Mouse (Mus musculus) c-Kit-positive CD71-positive TER-119-negative erythroid progenitor cells, embryonic 14.5 days (primary cell): ENCODE results near the gene Elmo1.

Experiments used
- DNase-seq: peaks from one replicate; pipeline ENCODE4 v3.0.0-alpha.2; 2013; ENCODE audit warnings: low read depth

The Elmo1 gene

GRCm38 (mm10) chr13:20263173-20263572 is 172.8 kb downstream of the Elmo1 start:
- no peak for DNase-seq

- DNase-seq = no peak
Measured at GRCm38 (mm10) chr13:20270148-20270547, 179.8 kb downstream of the Elmo1 start.

GRCm38 (mm10) chr13:20271799-20272198 is 181.4 kb downstream of the Elmo1 start:
- DNase-seq = no peak

- no peak for DNase-seq
Measured at GRCm38 (mm10) chr13:20272562-20272961, 182.2 kb downstream of the Elmo1 start.

GRCm38 (mm10) chr13:20279889-20280288 is 189.5 kb downstream of the Elmo1 start:
- no peak for DNase-seq

GRCm38 (mm10) chr13:20283891-20284290 is 193.5 kb downstream of the Elmo1 start:
- DNase-seq = no peak

GRCm38 (mm10) chr13:20286680-20287079 is 196.3 kb downstream of the Elmo1 start:
- no peak for DNase-seq

- DNase-seq = no peak
Measured at GRCm38 (mm10) chr13:20288393-20288792, 198.0 kb downstream of the Elmo1 start.

- DNase-seq = no peak
Measured at GRCm38 (mm10) chr13:20290412-20290811, 200.0 kb downstream of the Elmo1 start.

GRCm38 (mm10) chr13:20292348-20292747 is 202.0 kb downstream of the Elmo1 start:
- no peak for DNase-seq

- DNase-seq = no peak
Measured at GRCm38 (mm10) chr13:20295278-20295970, 205.0 kb downstream of the Elmo1 start.

GRCm38 (mm10) chr13:20297841-20298240 is 207.4 kb downstream of the Elmo1 start:
- peak; percentile 47 for DNase-seq

- DNase-seq = no peak
Measured at GRCm38 (mm10) chr13:20299424-20299823, 209.0 kb downstream of the Elmo1 start.

GRCm38 (mm10) chr13:20300052-20300564 is 209.7 kb downstream of the Elmo1 start:
- DNase-seq = no peak

- DNase-seq = no peak
Measured at GRCm38 (mm10) chr13:20300626-20301025, 210.2 kb downstream of the Elmo1 start.

- DNase-seq = no peak
Measured at GRCm38 (mm10) chr13:20301760-20302159, 211.4 kb downstream of the Elmo1 start.

GRCm38 (mm10) chr13:20305621-20306020 is 215.2 kb downstream of the Elmo1 start:
- DNase-seq = no peak

GRCm38 (mm10) chr13:20306180-20307177 is 216.1 kb downstream of the Elmo1 start:
- DNase-seq = no peak

- DNase-seq = no peak
Measured at GRCm38 (mm10) chr13:20307381-20307780, 217.0 kb downstream of the Elmo1 start.

- DNase-seq = peak; percentile 50
Measured at GRCm38 (mm10) chr13:20311612-20312011, 221.2 kb downstream of the Elmo1 start.

- DNase-seq = no peak
Measured at GRCm38 (mm10) chr13:20313345-20313744, 222.9 kb downstream of the Elmo1 start.

- no peak for DNase-seq
Measured at GRCm38 (mm10) chr13:20316139-20316538, 225.7 kb downstream of the Elmo1 start.
